Mouse (Mus musculus) hindbrain, embryonic 12.5 days (tissue): ENCODE results near the gene Dennd5a. TPM values are rescaled to one million over a fixed set of nuclear protein-coding genes. Genes with fewer than 3 reads are reported as not detected.
"Not testable (repeated sequence)": the region's sequence is repeated elsewhere in the genome, so short reads cannot be mapped to it uniquely, and the experiment has no call there.

Experiments
- ATAC-seq: fragments of 200-750 bp; cut with Nextera tagmentation; 2 replicates; pipeline ENCODE4 v1.8.0; 2017; ENCODE audit warnings: moderate TSS enrichment; ENCODE audit not compliant: low FRiP score
- H3K27ac ChIP-seq: fragments of 300-500 bp; sonication (generic); 2 replicates; pipeline ENCODE4 v1.5.1; 2016; ENCODE audit warnings: mild to moderate bottlenecking
- H3K27me3 ChIP-seq: fragments of 300-500 bp; sonication (generic); 2 replicates; pipeline ENCODE4 v1.6.1; 2016; ENCODE audit warnings: mild to moderate bottlenecking
- H3K36me3 ChIP-seq: fragments of 300-500 bp; sonication (generic); 2 replicates; pipeline ENCODE4 v1.6.1; 2016; ENCODE audit warnings: mild to moderate bottlenecking
- H3K4me1 ChIP-seq: fragments of 300-500 bp; sonication (generic); 2 replicates; pipeline ENCODE4 v1.6.1; 2016
- H3K4me2 ChIP-seq: fragments of 300-500 bp; sonication (generic); replicated peaks from 2 replicates; pipeline ENCODE4 v1.6.1; 2016; ENCODE audit warnings: mild to moderate bottlenecking
- H3K4me3 ChIP-seq: fragments of 300-500 bp; sonication (generic); 2 replicates; pipeline ENCODE4 v1.5.1; 2016; ENCODE audit warnings: mild to moderate bottlenecking
- H3K9ac ChIP-seq: fragments of 300-500 bp; sonication (generic); 2 replicates; pipeline ENCODE4 v1.6.1; 2016; ENCODE audit warnings: mild to moderate bottlenecking, moderate library complexity
- H3K9me3 ChIP-seq: fragments of 300-500 bp; sonication (generic); replicated peaks from 2 replicates; pipeline ENCODE4 v1.6.1; 2016; ENCODE audit warnings: mild to moderate bottlenecking
- WGBS: fragments of 180-500 bp; shearing (Covaris S2); methylation state at CpG from one replicate; pipeline ENCODE4 v1.1.7; 2016; 5-methylcytosine and 5-hydroxymethylcytosine counted together
- polyA plus RNA-seq: library from polyadenylated mRNA; unstranded; fragments of >200 nt; fragmentation: Nextera tagmentation; extraction: Ambion mirVana; gene quantifications from 2 replicates; pipeline ENCODE4 v1.2.1, GENCODE M21; 2016

Gene Dennd5a
- 54.4 and 56.5 TPM in 2 replicates for polyA plus RNA-seq

DNA sequence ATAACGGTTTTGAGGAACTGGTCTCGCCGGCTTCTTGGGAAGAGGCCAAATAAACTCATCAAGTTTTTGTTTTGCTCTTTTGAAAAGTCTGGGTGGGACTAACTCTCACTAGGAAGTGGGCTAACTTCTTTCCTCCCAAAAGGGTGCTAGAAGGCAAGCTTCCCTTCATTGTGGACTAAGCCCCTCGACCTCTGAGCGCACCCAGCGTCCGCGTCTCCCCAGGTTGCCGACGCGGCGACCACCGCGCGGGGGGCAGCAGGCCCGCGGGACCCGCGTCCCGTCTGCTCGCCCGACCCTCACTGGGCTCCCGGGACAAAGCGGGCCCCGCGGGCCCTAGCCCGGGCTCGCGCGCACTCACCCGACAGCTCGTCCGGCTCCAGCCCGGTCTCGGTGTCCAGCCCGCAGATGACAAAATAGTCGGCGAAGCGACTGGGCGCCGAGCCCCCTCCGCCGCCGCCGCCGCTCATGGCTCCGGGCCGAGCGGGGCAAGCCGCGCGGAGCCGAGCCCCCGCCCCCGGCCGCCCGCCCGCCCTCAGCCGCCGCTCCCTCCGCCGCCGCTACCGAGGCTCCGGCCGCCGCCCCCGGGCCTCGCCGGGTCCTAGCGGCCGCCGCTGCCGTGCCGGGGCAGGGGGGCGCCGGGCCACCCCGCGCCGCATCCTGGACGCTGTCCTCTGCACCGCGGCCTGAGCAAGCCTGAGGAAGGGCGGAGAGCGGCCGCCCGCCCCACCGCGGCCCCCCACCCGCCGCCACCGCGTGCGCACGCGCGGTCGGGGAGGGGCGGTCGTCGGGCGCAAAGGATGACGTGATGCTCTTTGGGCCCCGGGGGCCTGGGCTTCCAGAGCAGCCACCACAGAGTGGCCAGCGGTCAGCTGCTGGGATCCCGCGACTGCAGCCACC lies at the start of gene Dennd5a:
Gene Dennd5a, minus strand, starts transcription at position 755 of the 897 bp plus-strand sequence.
- ATAC-seq: peak; percentile 97

DNA sequence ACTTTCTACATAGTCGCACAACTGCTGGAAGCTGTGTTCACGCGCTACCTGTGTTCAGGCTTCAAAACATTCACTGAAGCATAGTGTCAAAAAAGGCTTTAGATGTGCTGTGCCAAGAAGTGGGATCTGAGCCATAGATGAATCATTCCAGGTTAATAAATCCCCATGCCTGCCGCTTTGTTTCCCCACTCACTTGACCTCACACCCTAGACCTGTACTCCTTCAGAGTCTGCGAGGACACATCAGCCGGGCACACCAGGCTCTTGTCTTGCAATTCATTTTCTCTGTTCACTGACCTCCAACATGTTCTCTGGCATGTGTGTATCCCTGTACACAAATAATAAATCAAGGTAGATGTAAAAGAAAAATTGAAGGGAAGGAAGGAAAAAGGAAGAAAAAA lies 48.8 kb upstream of the Dennd5a start:
- Histone ChIP-seq H3K9ac (no peak overlapping the region), H3K27ac (no peak overlapping the region), H3K36me3 (no peaks in the 10 kb centered on the region), H3K27me3 (no peaks in the 10 kb centered on the region), H3K4me1 (no peaks in the 10 kb centered on the region), H3K4me3 (no peak overlapping the region), H3K4me2 (no peak overlapping the region), H3K9me3 (no peaks in the 10 kb centered on the region)
- ATAC-seq: no peak
- 98% methylated on average over 6 of the region's 6 CpGs for WGBS

More for the DNA sequence above, at the start of gene Dennd5a:
- Histone ChIP-seq H3K36me3 (no peaks in the 10 kb centered on the region), H3K4me3 (peak within 1 kb of the TSS; percentile 95), H3K4me1 (peaks cover 28% of the 10 kb centered on the region), H3K27ac (peak within 1 kb of the TSS; percentile 94), H3K9me3 (no peaks in the 10 kb centered on the region), H3K4me2 (peak within 1 kb of the TSS; percentile 83), H3K9ac (peak within 1 kb of the TSS; percentile 95), H3K27me3 (no peaks in the 10 kb centered on the region)
- under 1% methylated on average over 79 of the region's 107 CpGs for WGBS

DNA sequence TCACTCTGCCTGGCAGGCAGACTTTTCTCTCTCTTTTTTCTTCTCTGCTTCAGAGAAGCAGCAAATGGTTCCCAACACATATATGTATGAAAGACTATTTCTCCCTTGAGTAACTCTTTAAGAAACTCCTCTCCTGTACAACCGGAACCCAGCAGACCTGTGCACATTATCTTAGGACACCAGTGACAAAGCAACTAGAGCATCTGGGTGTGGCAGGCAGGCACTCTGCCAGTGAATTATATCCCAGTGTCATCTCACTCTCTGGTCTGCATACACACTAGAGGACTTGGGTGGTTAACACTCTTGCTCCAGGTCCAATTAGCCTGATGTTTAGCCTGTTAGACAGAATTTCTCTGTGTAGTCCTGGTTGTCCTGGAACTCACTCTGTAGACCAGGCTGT lies 48.2 kb upstream of the Dennd5a start:
- no peaks in the 10 kb centered on the region for H3K9me3 ChIP-seq
- no peaks in the 10 kb centered on the region for H3K27me3 ChIP-seq
- no peaks in the 10 kb centered on the region for H3K36me3 ChIP-seq
- no peak overlapping the region for H3K9ac ChIP-seq
- H3K27ac ChIP-seq: no peak overlapping the region
- no peaks in the 10 kb centered on the region for H3K4me1 ChIP-seq
- no peak overlapping the region for H3K4me3 ChIP-seq
- H3K4me2 ChIP-seq: no peak overlapping the region
- 91% methylated on average over 1 of the region's 1 CpGs for WGBS
- no peak for ATAC-seq

DNA sequence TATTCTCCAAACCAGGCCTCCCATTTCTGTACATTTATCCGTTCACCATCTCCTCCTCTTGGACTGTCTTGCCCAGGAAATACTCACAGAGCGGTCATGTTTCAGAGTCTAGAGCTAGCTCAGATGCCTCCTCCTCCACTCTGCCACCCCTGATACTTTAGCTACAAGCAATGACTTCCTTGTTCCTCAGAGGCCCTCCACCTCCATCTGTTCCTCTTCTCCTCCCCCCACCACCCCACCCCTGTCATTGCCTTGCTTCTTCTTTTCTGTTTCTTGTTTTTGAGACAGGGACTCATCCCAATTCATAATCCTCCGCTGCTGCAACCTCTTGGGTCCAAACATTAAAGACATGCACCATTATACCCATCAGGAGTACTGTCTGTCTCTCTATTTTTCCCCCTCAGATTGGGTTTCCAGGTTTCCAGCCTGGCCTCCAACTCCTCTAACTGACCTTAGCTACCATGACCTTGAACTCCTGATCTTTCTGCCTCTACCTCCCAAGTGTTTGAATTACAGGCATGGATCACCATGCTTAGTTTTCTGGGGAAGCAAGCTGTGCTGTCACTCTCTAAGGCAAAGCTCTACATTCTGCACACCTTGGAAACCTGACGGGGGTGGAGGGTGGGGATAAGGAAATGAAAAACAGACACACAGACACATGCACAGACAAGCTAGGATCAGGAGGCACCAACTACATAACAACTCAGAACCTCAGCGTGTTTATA lies 46.4 kb upstream of the Dennd5a start:
- WGBS: 79% methylated on average over 5 of the region's 5 CpGs
- ATAC-seq: no peak

DNA sequence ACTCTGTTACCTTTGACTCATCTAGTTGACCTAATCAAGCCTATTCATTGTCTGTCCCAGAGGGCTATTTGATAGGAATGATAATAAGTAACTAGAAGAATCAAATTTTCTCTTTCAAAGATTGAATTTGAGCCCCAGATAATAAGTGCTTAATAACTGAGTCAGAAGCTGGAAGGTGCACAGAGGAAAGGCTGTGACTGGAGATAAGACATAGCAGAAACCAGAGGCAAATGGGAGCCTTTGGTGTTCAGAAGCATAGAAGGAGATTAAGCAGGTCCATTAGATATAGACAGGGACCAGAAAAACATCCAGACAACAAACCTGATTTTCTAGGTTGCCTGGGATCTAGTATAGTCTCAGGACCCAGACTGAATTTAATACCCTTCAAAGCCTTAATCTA lies 45.7 kb upstream of the Dennd5a start:
- H3K27me3 ChIP-seq: no peaks in the 10 kb centered on the region
- H3K36me3 ChIP-seq: no peaks in the 10 kb centered on the region
- no peak overlapping the region for H3K9ac ChIP-seq
- no peak overlapping the region for H3K4me3 ChIP-seq
- ATAC-seq: no peak
- no peak overlapping the region for H3K27ac ChIP-seq
- H3K4me1 ChIP-seq: no peaks in the 10 kb centered on the region
- H3K4me2 ChIP-seq: no peak overlapping the region
- no peaks in the 10 kb centered on the region for H3K9me3 ChIP-seq

More for the DNA sequence above, 46.4 kb upstream of the Dennd5a start:
- no peaks in the 10 kb centered on the region for H3K36me3 ChIP-seq
- H3K9ac ChIP-seq: no peak overlapping the region
- H3K27ac ChIP-seq: no peak overlapping the region
- H3K4me1 ChIP-seq: no peaks in the 10 kb centered on the region
- no peak overlapping the region for H3K4me2 ChIP-seq
- no peaks in the 10 kb centered on the region for H3K9me3 ChIP-seq
- H3K27me3 ChIP-seq: no peaks in the 10 kb centered on the region
- no peak overlapping the region for H3K4me3 ChIP-seq

DNA sequence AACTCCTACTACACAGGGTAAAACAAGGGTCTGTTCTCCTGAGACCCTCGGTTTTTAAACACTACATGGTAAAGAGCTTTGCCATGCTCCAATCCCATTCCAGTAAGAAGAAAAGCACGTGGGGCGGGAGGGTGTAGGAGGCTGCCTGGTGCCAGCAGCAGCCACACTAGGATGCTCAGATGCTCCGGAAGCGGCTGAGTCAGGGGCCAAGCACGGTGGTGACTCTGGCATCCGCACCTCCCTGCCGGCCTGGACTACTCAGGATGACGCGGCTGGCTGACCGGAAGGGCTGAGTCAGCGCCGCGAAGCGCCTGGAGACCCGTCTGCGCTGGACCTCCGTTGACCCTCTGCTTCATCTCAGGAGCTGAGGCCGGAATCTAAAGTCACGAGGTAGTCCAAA lies 42.7 kb upstream of the Dennd5a start:
- H3K9ac ChIP-seq: no peak overlapping the region
- no peak for ATAC-seq
- peak overlapping the region; percentile 42 for H3K4me2 ChIP-seq
- no peak overlapping the region for H3K27ac ChIP-seq
- H3K9me3 ChIP-seq: no peaks in the 10 kb centered on the region
- H3K4me1 ChIP-seq: no peaks in the 10 kb centered on the region
- 16% methylated on average over 20 of the region's 20 CpGs for WGBS
- H3K36me3 ChIP-seq: no peaks in the 10 kb centered on the region
- peak overlapping the region; percentile 9 for H3K4me3 ChIP-seq
- H3K27me3 ChIP-seq: no peaks in the 10 kb centered on the region

DNA sequence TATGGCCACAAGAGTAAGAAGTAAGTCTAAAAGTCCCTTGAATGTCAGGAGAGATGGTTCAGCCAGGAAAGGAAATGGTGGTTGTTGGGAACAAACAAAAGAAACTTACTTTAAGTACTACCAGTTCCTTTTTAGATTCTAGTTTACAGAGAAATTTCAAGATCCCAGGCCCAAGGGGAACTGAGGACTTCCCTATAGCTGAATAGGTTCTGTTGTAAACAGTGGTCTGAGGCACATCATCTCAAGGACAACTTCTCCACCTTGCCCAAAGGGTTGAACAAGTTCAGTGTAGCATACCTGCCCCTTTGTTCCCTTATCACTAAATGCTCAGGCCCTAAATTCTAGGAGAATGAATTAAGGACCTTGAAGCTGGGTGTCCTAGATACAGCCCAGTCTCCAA lies 41.8 kb upstream of the Dennd5a start:
- Histone ChIP-seq H3K4me3 (no peak overlapping the region), H3K9me3 (no peaks in the 10 kb centered on the region), H3K27me3 (no peaks in the 10 kb centered on the region), H3K27ac (no peak overlapping the region), H3K4me2 (no peak overlapping the region), H3K4me1 (no peaks in the 10 kb centered on the region), H3K36me3 (no peaks in the 10 kb centered on the region), H3K9ac (no peak overlapping the region)
- no peak for ATAC-seq

DNA sequence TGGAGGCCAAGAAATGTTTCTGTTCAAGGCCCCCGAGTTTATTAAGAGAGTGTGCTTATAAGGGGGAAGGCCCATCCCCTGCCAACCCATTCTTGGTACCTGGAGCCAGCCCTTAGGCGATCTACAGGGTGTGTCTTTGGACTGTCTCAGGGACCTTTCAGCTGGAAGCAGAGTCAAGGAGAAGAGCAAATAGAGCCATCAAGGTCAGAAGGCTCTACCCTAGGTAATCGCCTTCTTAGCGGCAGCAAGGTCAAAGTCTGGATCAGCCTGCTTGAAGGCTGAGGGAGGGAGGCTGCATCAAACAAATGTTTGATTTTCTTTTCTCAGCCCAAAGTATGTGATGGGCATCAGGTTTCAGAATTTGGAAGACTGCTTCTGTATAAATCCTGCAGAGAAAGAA lies 38.1 kb upstream of the Dennd5a start:
- H3K9me3 ChIP-seq: no peaks in the 10 kb centered on the region
- WGBS: 86% methylated on average over 4 of the region's 4 CpGs
- H3K36me3 ChIP-seq: no peaks in the 10 kb centered on the region
- no peaks in the 10 kb centered on the region for H3K4me1 ChIP-seq
- H3K27me3 ChIP-seq: no peaks in the 10 kb centered on the region
- H3K27ac ChIP-seq: no peak overlapping the region
- ATAC-seq: no peak
- H3K9ac ChIP-seq: no peak overlapping the region
- no peak overlapping the region for H3K4me2 ChIP-seq
- H3K4me3 ChIP-seq: no peak overlapping the region

DNA sequence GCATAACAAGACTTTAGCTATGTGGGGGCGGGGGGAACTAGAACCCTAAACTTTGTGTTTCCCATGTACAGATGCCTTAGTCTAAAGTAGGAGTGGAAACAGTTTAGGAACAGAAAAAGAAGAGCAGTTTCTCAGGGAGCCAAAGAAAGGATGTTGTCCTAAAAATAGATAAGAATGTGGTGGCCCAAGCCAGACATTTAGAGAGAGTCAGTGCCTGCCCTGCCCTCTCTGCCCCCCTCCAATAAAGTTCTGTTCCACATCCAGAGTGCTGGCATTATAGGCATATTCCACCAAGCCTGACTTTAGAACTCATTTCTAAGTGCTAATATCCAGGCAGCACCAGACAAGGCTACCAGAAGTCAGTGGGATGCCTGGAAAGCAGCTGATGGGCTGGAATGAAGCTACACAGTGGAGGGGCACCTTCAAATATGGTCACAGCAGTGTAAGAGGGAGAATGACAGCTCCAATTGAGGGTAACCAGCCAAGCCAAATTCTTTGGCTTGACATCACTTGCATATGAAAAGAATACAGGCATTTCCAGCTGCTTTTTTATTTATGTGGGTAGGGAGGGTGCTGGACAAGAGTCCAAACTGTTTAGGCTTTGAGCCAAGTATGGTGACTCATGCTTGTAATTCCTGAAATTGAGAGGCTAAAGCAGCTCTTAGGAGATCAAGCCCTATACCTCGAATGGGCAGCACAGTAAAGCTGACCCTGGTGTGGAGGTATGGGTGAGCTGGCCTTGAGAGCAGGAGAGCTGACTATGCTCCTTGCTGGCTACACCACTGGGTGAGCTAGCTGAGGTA lies 33.1 kb upstream of the Dennd5a start:
- H3K9ac ChIP-seq: no peak overlapping the region
- H3K4me1 ChIP-seq: no peaks in the 10 kb centered on the region
- 58% methylated on average over 2 of the region's 2 CpGs for WGBS
- 0 out of 2 replicates have a peak, but pooled peaks have one; percentile 26 for ATAC-seq
- H3K27ac ChIP-seq: no peak overlapping the region
- no peaks in the 10 kb centered on the region for H3K9me3 ChIP-seq
- H3K4me2 ChIP-seq: no peak overlapping the region
- H3K27me3 ChIP-seq: no peaks in the 10 kb centered on the region
- no peak overlapping the region for H3K4me3 ChIP-seq
- no peaks in the 10 kb centered on the region for H3K36me3 ChIP-seq

DNA sequence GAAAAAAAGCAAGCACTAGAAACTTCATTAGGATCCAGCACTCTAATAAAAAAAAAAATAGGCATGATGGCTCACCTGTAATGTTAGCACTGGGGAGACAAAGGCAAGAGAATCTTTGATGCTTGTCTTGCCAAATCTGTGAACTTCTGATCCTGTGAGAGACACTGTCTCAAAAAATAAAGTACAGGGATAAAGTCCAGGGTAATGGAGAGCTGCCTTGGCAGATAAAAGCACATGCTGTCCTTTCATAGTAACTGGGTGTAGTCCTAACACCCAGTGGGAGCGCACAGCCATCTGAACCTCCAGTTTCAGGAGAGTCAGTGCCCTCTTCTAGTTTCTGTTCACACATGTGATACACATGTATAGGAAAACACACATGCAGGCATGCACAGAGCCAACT lies 31.0 kb upstream of the Dennd5a start:
- no peak for ATAC-seq
- WGBS: 86% methylated on average over 1 of the region's 1 CpGs

DNA sequence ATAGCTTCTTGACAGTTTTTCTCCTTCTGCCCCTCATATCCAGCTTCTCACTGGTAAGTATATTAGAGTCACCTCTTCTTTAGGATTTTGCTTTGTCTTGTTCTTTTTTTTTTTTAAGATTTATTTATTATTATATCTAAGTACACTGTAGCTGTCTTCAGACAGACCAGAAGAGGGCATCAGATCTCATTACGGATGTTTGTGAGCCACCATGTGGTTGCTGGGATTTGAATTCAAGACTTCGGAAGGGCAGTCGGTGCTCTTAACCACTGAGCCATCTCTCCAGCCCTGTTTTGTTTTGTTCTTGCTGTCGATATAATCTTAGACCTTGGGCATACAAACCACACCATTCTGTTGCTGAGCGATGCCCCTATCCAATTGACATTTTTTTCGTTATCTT lies 26.5 kb upstream of the Dennd5a start, which contains the start of gene Tmem41b:
Gene Tmem41b, minus strand, starts transcription at position 155 of the 400 bp plus-strand sequence.
- peak within 1 kb of the TSS; percentile 74 for H3K27ac ChIP-seq
- not testable (repeated sequence) for H3K9me3 ChIP-seq, H3K36me3 ChIP-seq, H3K27me3 ChIP-seq, ATAC-seq
- H3K4me2 ChIP-seq: peak within 1 kb of the TSS; percentile 64
- peak within 1 kb of the TSS; percentile 83 for H3K9ac ChIP-seq
- peaks cover 16% of the 10 kb centered on the region for H3K4me1 ChIP-seq
- 36% methylated on average over 6 of the region's 6 CpGs for WGBS
- H3K4me3 ChIP-seq: peak within 1 kb of the TSS; percentile 70

More for the DNA sequence above, 31.0 kb upstream of the Dennd5a start:
- Histone ChIP-seq H3K4me3 (no peak overlapping the region), H3K36me3 (no peaks in the 10 kb centered on the region), H3K27me3 (no peaks in the 10 kb centered on the region), H3K9ac (no peak overlapping the region), H3K9me3 (no peaks in the 10 kb centered on the region), H3K4me2 (no peak overlapping the region), H3K27ac (no peak overlapping the region), H3K4me1 (no peaks in the 10 kb centered on the region)

DNA sequence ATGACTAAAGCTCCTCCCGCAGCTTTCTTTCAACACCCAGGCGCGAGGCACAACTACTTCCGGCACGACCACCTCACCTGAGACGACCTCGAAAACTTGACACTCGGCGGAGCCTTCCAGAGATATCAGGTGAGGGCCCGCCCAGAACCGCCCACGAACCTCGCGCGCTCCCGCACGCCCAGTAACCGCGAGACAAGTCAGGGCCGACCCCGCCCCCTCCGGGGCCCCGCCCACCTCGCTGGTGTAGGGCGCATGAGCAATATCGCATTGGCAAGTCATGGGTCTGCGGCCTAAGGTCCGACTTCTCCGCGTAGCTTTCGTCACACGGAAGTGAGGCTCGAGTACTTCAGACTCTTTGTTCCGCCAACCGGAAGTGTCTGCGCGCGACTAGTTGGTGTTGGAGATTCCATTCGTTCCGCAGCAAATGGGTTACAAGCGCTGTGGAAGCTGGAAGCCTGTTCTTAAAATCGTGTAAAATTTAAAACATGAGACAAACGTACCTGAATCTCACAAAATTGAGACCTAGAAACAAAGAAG lies 25.9 kb upstream of the Dennd5a start:
- WGBS: under 1% methylated on average over 43 of the region's 43 CpGs
- peak overlapping the region; percentile 83 for H3K9ac ChIP-seq
- peak overlapping the region; percentile 74 for H3K27ac ChIP-seq
- H3K36me3 ChIP-seq: peaks cover 15% of the 10 kb centered on the region
- H3K27me3 ChIP-seq: no peaks in the 10 kb centered on the region
- peak overlapping the region; percentile 70 for H3K4me3 ChIP-seq
- peak; percentile 99 for ATAC-seq
- H3K4me1 ChIP-seq: peaks cover 16% of the 10 kb centered on the region
- no peaks in the 10 kb centered on the region for H3K9me3 ChIP-seq
- peak overlapping the region; percentile 64 for H3K4me2 ChIP-seq
